Mouse (Mus musculus): ENCODE measurements around the gene Gm4141. TPM values are rescaled to one million over a fixed set of nuclear protein-coding genes. Genes with fewer than 3 reads are reported as not detected.
"Not testable (repeated sequence)": the region's sequence is repeated elsewhere in the genome, so short reads cannot be mapped to it uniquely, and the experiment has no call there.

Gene Gm4141
- polyA plus RNA-seq (2015; fragmentation: Nextera tagmentation; extraction: Ambion mirVana), result not detected in 2 replicates

- ATAC-seq; H3K36me3 ChIP-seq (ENCODE audit: insufficient read depth, low read length); H3K9ac ChIP-seq (replicated peaks; ENCODE audit: low read depth); H3K4me2 ChIP-seq (replicated peaks; ENCODE audit: low read depth, low read length); H3K4me3 ChIP-seq (ENCODE audit: low read depth, low read length); DNase-seq (ENCODE audit: low spot score); H3K9me3 ChIP-seq (ENCODE audit: low read length); H3K27ac ChIP-seq (ENCODE audit: low read length); H3K27me3 ChIP-seq (replicated peaks; ENCODE audit: insufficient read depth, low read length); H3K4me1 ChIP-seq (ENCODE audit: insufficient read depth, low read depth, low read length): not testable (repeated sequence)
- WGBS, result no CpG with 5 or more reads among the region's 3 CpGs
These were observed at the start of gene Gm4141 for GRCm38 (mm10) chr7:20576141-20576540. Gene Gm4141 (minus strand): TSS chr7:20576241.

DNA sequence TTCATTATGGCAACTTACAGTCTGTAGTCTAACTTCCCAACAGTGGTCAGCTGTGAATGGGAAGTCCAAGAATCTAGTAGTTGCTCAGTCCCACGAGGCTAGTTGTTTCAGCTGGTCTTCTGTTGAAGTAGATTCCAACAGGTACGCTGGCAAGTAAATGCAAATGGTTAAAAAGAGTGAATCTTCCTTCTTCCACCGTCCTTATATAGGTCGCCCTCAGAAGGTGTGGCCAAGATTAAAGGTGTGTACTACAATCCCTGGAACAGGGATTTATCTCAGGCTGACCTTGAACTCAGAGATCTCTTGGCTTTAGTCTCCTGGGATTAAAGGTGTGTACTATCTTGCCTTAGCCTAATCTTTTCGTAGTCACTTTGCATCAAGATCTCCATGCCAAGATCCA, 22.9 kb upstream of the Gm4141 start, which contains the start of gene Gm4513:
Gene Gm4513, minus strand, starts transcription at position 101 of the 400 bp plus-strand sequence.
- not testable (repeated sequence) for ATAC-seq; H3K36me3 ChIP-seq (ENCODE audit: insufficient read depth, low read length); H3K4me2 ChIP-seq (replicated peaks; ENCODE audit: low read depth, low read length); DNase-seq (ENCODE audit: low spot score); H3K9ac ChIP-seq (replicated peaks; ENCODE audit: low read depth); H3K9me3 ChIP-seq (ENCODE audit: low read length); H3K27me3 ChIP-seq (replicated peaks; ENCODE audit: insufficient read depth, low read length); H3K4me3 ChIP-seq (ENCODE audit: low read depth, low read length); H3K27ac ChIP-seq (ENCODE audit: low read length); H3K4me1 ChIP-seq (ENCODE audit: insufficient read depth, low read depth, low read length)
- WGBS, result 75% methylated on average over 3 of the region's 5 CpGs

GRCm38 (mm10) chr7:20545657-20546056, 30.4 kb downstream of the Gm4141 start, which contains the start of gene Gm5726:
Gene Gm5726 (minus strand): TSS chr7:20545757.
- H3K27ac ChIP-seq (ENCODE audit: low read length); H3K4me3 ChIP-seq (ENCODE audit: low read depth, low read length); H3K4me1 ChIP-seq (ENCODE audit: insufficient read depth, low read depth, low read length); H3K9me3 ChIP-seq (ENCODE audit: low read length); H3K9ac ChIP-seq (replicated peaks; ENCODE audit: low read depth); H3K36me3 ChIP-seq (ENCODE audit: insufficient read depth, low read length); H3K4me2 ChIP-seq (replicated peaks; ENCODE audit: low read depth, low read length); DNase-seq (ENCODE audit: low spot score); ATAC-seq; H3K27me3 ChIP-seq (replicated peaks; ENCODE audit: insufficient read depth, low read length): not testable (repeated sequence)
- WGBS, result no CpG with 5 or more reads among the region's 1 CpGs

GRCm38 (mm10) chr7:20533537-20533936, 42.5 kb downstream of the Gm4141 start, which contains the start of gene Vmn1r104:
Gene Vmn1r104 (plus strand): TSS chr7:20533837.
- not testable (repeated sequence) for H3K27me3 ChIP-seq (replicated peaks; ENCODE audit: insufficient read depth, low read length); H3K4me3 ChIP-seq (ENCODE audit: low read depth, low read length); H3K4me2 ChIP-seq (replicated peaks; ENCODE audit: low read depth, low read length); H3K4me1 ChIP-seq (ENCODE audit: insufficient read depth, low read depth, low read length); DNase-seq (ENCODE audit: low spot score); H3K36me3 ChIP-seq (ENCODE audit: insufficient read depth, low read length); H3K9me3 ChIP-seq (ENCODE audit: low read length); H3K27ac ChIP-seq (ENCODE audit: low read length); ATAC-seq; H3K9ac ChIP-seq (replicated peaks; ENCODE audit: low read depth)
- WGBS, result no CpG with 5 or more reads among the region's 3 CpGs

Other genes with a start within 250 kb of the Gm4141 start
- gene Gm4133, start 242.2 kb downstream of the Gm4141 start, polyA plus RNA-seq (2015; fragmentation: Nextera tagmentation; extraction: Ambion mirVana), result not detected in 2 replicates
- not detected in 2 replicates for gene Gm5728, start 200.8 kb downstream of the Gm4141 start, polyA plus RNA-seq (2015; fragmentation: Nextera tagmentation; extraction: Ambion mirVana)
- not detected in 2 replicates for gene Vmn1r100, start 158.3 kb downstream of the Gm4141 start, polyA plus RNA-seq (2015; fragmentation: Nextera tagmentation; extraction: Ambion mirVana)
- not detected in 2 replicates for gene Vmn1r101, start 133.6 kb downstream of the Gm4141 start, polyA plus RNA-seq (2015; fragmentation: Nextera tagmentation; extraction: Ambion mirVana)
- not detected in 2 replicates for gene Gm10670, start 101.3 kb downstream of the Gm4141 start, polyA plus RNA-seq (2015; fragmentation: Nextera tagmentation; extraction: Ambion mirVana)
- gene Vmn1r103, start 65.7 kb downstream of the Gm4141 start, polyA plus RNA-seq (2015; fragmentation: Nextera tagmentation; extraction: Ambion mirVana), result not detected in 2 replicates
- gene Vmn1r104, start 42.4 kb downstream of the Gm4141 start, polyA plus RNA-seq (2015; fragmentation: Nextera tagmentation; extraction: Ambion mirVana), result not detected in 2 replicates
- not detected in 2 replicates for gene Gm5726, start 30.5 kb downstream of the Gm4141 start, polyA plus RNA-seq (2015; fragmentation: Nextera tagmentation; extraction: Ambion mirVana)
- gene Gm4513, start 22.8 kb upstream of the Gm4141 start, polyA plus RNA-seq (2015; fragmentation: Nextera tagmentation; extraction: Ambion mirVana), result not detected in 2 replicates
- gene Vmn1r107, start 92.7 kb upstream of the Gm4141 start, polyA plus RNA-seq (2015; fragmentation: Nextera tagmentation; extraction: Ambion mirVana), result not detected in 2 replicates
- gene Vmn1r111, start 127.0 kb upstream of the Gm4141 start, polyA plus RNA-seq (2015; fragmentation: Nextera tagmentation; extraction: Ambion mirVana), result not detected in 2 replicates
- gene Gm10668, start 154.4 kb upstream of the Gm4141 start, polyA plus RNA-seq (2015; fragmentation: Nextera tagmentation; extraction: Ambion mirVana), result not detected in 2 replicates
- not detected in 2 replicates for gene Vmn1r112, start 194.9 kb upstream of the Gm4141 start, polyA plus RNA-seq (2015; fragmentation: Nextera tagmentation; extraction: Ambion mirVana)
- gene Vmn1r113, start 211.0 kb upstream of the Gm4141 start, polyA plus RNA-seq (2015; fragmentation: Nextera tagmentation; extraction: Ambion mirVana), result not detected in 2 replicates
- not detected in 2 replicates for gene Vmn1r114, start 235.9 kb upstream of the Gm4141 start, polyA plus RNA-seq (2015; fragmentation: Nextera tagmentation; extraction: Ambion mirVana)

Measured in lung, postnatal 0 days (tissue).